Mouse (Mus musculus) heart, postnatal 10 days (tissue): ENCODE results near the gene Irak3. TPM values are rescaled to one million over a fixed set of nuclear protein-coding genes. Genes with fewer than 3 reads are reported as not detected.
"Not testable (repeated sequence)": the region's sequence is repeated elsewhere in the genome, so short reads cannot be mapped to it uniquely, and the experiment has no call there.

Source experiments
- DNase-seq, 2 experiments: peaks; one replicate each; pipeline ENCODE4 v3.0.0; 2021
- intact Hi-C: fragments of 180-260 bp; cut with DNase I; formaldehyde crosslinking; loops from one replicate; pipeline ENCODE4 v1.15.1; 2025
- total RNA-seq, 2 experiments: library from RNA; stranded (reverse); gene quantifications; 2 replicates each; pipeline ENCODE4 v1.2.3; 2021

Irak3 gene
- total RNA-seq, 2 experiments from 2014 or later: 3.4 to 4.2 TPM

DNA sequence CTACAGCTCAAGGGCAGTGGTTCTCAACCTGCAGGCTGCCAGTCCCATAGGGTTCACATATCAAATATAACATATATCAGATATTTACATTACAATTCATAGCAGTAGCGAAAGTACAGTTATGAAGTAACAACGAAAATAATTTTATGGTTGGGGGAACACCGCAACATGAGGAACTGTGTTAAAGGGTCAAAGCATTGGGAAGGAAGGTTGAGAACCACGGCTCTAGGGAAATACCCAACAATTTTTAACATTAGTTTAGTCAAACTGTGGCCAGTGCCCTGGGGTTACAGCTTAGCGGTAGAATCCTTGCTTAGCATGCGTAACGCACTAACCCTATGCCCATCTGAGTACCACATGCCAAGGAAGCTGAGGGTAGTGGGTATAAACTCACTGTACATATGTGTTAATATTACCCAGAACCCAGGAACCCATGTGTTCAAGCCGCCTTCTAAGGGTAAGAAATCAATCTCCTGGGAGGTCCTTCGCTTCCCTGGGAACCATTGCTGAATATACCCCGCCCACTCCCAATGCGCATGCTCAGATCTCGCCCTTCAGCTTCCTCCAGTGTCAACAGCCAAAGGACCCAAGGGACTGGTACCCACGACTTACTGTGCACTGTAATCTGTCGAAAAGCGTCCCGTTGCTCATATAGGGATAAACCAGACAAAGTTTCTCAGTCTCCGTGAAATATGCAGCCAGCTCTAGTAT is 36.0 kb downstream of the Irak3 start:
- intact Hi-C loops: no loop called here
- no peak for DNase-seq

DNA sequence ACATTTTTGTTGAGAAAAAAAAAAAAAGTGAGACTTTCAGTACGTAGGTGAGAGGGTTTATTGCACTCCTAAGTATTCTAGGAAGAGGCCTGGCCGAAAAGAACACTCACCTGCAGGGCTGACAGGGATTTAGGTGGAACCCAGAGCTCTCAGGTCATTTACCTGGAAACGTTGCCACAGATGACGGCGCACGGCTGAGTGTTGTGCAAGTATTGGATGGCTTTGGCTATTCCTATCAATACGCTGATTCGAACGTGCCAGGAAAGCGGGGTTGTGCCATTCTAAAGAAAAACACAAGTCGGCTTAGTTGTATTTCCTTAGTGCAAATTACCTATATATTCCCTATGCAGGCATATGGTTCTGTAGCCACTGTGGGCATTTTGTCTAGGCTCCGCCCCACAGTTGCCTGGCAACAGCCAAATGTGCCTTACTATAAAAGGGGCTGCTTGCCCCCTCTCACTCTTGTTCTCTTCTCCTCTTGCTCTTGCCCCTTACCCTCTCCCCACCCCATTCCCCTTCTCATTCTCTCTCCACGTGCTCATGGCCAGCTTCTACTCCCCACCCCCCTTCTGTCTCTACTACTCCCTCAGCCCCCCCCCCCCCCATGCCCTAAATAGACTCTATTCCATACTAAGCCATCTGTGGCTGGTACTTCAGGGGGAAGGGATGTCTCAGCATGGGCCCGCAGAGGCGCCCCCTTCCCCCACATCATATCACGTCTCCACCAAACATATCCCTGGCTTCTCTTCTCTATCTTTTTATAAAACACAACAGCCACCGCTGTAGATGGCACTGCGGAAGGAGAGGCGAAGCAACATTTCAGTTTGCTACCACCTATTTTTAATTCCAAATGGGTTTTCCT is 36.8 kb downstream of the Irak3 start:
- DNase-seq: no peak
- intact Hi-C loops: no loop called here

GRCm38 (mm10) chr10:120163490-120163889 is 38.4 kb downstream of the Irak3 start:
- intact Hi-C loops: no loop called here
- DNase-seq: no peak

GRCm38 (mm10) chr10:120162840-120163239 is 39.1 kb downstream of the Irak3 start:
- intact Hi-C loops: no loop called here
- DNase-seq: no peak

DNA sequence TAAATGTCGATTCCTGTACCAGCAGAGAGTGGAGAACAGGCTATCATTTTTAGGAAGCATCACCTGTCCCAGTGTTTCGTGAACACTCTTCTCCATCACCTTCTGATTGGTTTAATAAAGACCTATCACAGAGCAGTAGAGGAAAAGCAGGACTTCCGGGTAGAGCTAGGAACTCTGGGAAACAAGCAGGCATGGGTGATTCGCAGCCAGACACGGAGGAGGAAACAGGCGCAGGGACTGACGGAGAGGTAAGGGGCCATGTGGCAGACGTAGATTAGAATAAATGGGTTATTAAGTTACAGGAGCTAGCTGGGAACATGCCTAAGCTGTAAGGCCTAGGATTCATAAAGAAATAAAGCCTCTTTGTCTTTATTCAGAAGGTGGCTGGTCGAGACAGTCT is 41.4 kb downstream of the Irak3 start:
- no peak for DNase-seq
- intact Hi-C loops: no loop called here

GRCm38 (mm10) chr10:120153911-120154310 is 48.0 kb downstream of the Irak3 start:
- DNase-seq: no peak
- intact Hi-C loops: no loop called here

GRCm38 (mm10) chr10:120151672-120152071 is 50.3 kb downstream of the Irak3 start:
- no peak for DNase-seq
- intact Hi-C loops: no loop called here

- intact Hi-C loops: no loop called here
- no peak for DNase-seq
These were observed 60.9 kb downstream of the Irak3 start for GRCm38 (mm10) chr10:120140916-120141516.

- DNase-seq: no peak
- intact Hi-C loops: no loop called here
These were observed 61.7 kb downstream of the Irak3 start for GRCm38 (mm10) chr10:120140193-120140592.

- DNase-seq: no peak
- intact Hi-C loops: no loop called here
These were observed 65.8 kb downstream of the Irak3 start for GRCm38 (mm10) chr10:120136020-120136562.

GRCm38 (mm10) chr10:120133697-120134096 is 68.2 kb downstream of the Irak3 start:
- intact Hi-C loops: no loop called here
- no peak for DNase-seq

DNA sequence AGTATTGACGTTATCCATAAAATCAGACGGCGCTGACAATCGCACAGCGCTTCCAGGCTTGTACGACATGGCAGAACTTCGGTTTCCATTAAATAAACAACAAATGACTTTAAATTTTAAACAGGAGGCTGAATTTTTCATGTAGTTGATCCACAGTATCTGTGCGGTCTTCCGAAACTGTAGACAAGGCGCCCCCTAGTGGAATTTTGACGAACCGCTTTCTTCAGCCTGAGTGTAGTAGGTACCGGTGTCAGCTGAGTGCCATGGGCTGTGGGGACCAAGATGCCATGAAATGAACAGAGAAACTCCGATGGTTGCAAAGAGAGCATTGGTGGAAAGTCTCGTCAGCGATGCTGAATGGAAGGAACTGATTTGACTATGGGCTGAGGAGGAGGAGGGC is 71.3 kb downstream of the Irak3 start:
- intact Hi-C loops: loop anchor here (2.0 kb wide), 1 partner anchor 484 kb away; no protein-coding TSS in a partner anchor
- DNase-seq: peak; percentile 9 to 57

- intact Hi-C loops: no loop called here
These were observed 73.2 kb downstream of the Irak3 start for GRCm38 (mm10) chr10:120128601-120129277.

GRCm38 (mm10) chr10:120125465-120125857 is 76.5 kb downstream of the Irak3 start:
- DNase-seq: no peak
- intact Hi-C loops: loop anchor here (1.0 to 2.0 kb wide), 3 partner anchors 61 to 323 kb away; no protein-coding TSS in a partner anchor

More at GRCm38 (mm10) chr10:120128601-120129277, 73.2 kb downstream of the Irak3 start:
- DNase-seq: no peak

- intact Hi-C loops: loop anchor here (1.0 to 5.0 kb wide), 4 partner anchors 61 to 322 kb away; partner anchors contain the start of genes Irak3 and Tmbim4
- DNase-seq: peak; percentile 89 to 93
These were observed 77.0 kb downstream of the Irak3 start for GRCm38 (mm10) chr10:120124801-120125464.

GRCm38 (mm10) chr10:120123721-120124120 is 78.2 kb downstream of the Irak3 start:
- intact Hi-C loops: loop anchor here (2.0 to 5.0 kb wide), 3 partner anchors 79 to 321 kb away; partner anchors contain the start of genes Irak3 and Tmbim4
- no peak for DNase-seq

GRCm38 (mm10) chr10:120115249-120115648 is 86.7 kb downstream of the Irak3 start:
- no peak for DNase-seq
- intact Hi-C loops: no loop called here

DNA sequence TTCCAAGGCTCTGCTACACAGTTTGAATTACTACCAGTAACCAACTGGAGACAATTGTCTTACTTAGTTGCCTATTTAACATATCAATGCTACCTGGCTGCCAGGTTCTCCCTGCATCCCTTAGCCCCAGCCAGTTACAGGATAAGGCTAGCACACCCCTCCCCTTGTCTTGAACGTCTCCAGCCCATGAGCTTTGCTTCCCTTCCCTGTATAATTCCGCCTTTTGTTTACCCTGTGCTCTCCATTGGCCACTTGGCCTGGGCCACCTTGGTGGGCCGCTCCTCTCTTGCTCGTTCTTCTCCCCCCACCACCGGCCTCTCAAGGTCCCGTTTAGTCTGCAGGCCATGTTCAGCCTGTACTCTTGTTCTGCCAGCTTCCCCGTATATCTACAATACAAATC is 87.4 kb downstream of the Irak3 start:
- intact Hi-C loops: no loop called here

DNA sequence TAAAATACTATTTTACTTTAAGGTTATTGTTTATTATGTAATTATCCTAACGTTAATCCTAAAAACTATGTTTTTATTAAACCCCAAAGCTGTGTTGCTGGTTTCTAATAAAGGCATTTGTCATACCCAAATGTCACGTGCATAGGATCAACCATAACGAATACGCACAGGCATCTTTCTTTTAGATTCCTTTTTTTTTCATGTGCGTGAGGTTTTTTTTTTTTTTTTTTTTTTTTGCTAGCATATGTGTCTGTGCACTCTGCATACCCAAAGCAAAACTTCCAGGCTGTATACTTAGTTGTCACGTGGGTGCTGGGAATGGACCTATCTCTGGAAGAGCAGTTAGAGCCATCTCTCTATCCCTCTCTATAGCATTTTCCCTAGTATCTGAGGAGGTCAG is 88.0 kb downstream of the Irak3 start:
- intact Hi-C loops: no loop called here
- DNase-seq: no peak

More for the DNA sequence above, 87.4 kb downstream of the Irak3 start:
- no peak for DNase-seq

DNA sequence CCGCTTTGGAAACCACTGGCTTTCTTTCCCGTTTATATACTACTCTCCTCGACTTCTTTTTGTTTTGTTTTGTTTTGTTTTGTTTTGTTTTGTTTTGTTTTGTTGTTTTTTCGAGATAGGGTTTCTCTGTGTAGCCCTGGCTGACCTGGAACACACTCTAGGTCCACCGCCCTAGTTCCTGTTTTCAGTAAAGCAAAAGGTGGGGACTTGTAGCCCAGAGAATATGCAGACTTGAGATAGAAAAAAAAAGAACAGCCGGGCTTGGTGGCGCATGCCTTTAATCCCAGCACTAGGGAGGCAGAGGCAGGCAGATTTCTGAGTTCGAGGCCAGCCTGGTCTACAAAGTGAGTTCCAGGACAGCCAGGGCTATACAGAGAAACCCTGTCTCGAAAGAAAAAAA is 88.4 kb downstream of the Irak3 start:
- DNase-seq, intact Hi-C loops: not testable (repeated sequence)
